Mouse (Mus musculus): ENCODE results near the gene Stxbp4.

- TF ChIP-seq POLR2A (IDR thresholded peaks at IDR 0.05; ENCODE audit: low read depth, low read length) (no peak), CTCF (IDR thresholded peaks at IDR 0.05; ENCODE audit: borderline replicate concordance, insufficient read depth, low read length) (no peak)
These were observed 48.6 kb upstream of the Stxbp4 start for GRCm38 (mm10) chr11:90686287-90687025.

Data from embryonic fibroblast, embryonic 13.5 days (primary cell).